Mouse (Mus musculus) midbrain, embryonic 13.5 days (tissue): Measurements from ENCODE around the gene S1pr5. TPM values are rescaled to one million over a fixed set of nuclear protein-coding genes. Genes with fewer than 3 reads are reported as not detected.
A peak's percentile ranks its signal among the peaks of the same experiment; 100 is the strongest.
"Not testable (repeated sequence)": the region's sequence is repeated elsewhere in the genome, so short reads cannot be mapped to it uniquely, and the experiment has no call there.

Source experiments
- ATAC-seq: fragments of 200-750 bp; cut with Nextera tagmentation; 2 replicates; pipeline ENCODE4 v1.8.0; 2017; ENCODE audit warnings: mild to moderate bottlenecking, moderate TSS enrichment, moderate library complexity
- H3K27ac ChIP-seq: fragments of 300-500 bp; sonication (generic); 2 replicates; pipeline ENCODE4 v1.5.1; 2015; ENCODE audit warnings: inconsistent platforms, mild to moderate bottlenecking, moderate library complexity
- H3K27me3 ChIP-seq: fragments of 300-500 bp; sonication (generic); 2 replicates; pipeline ENCODE4 v1.6.1; 2015; ENCODE audit warnings: mild to moderate bottlenecking, inconsistent platforms
- H3K36me3 ChIP-seq: fragments of 300-500 bp; sonication (generic); 2 replicates; pipeline ENCODE4 v1.6.1; 2015; ENCODE audit warnings: mild to moderate bottlenecking, inconsistent platforms
- H3K4me1 ChIP-seq: fragments of 300-500 bp; sonication (generic); replicated peaks from 2 replicates; pipeline ENCODE4 v1.6.1; 2015; ENCODE audit warnings: inconsistent platforms
- H3K4me2 ChIP-seq: fragments of 300-500 bp; sonication (generic); replicated peaks from 2 replicates; pipeline ENCODE4 v1.6.1; 2015; ENCODE audit warnings: moderate library complexity, mild to moderate bottlenecking, inconsistent platforms
- H3K4me3 ChIP-seq: fragments of 300-500 bp; sonication (generic); replicated peaks from 2 replicates; pipeline ENCODE4 v1.5.1; 2015; ENCODE audit warnings: mild to moderate bottlenecking, inconsistent platforms
- H3K9ac ChIP-seq: fragments of 300-500 bp; sonication (generic); replicated peaks from 2 replicates; pipeline ENCODE4 v1.6.1; 2015; ENCODE audit warnings: mild to moderate bottlenecking, inconsistent platforms
- H3K9me3 ChIP-seq: fragments of 300-500 bp; sonication (generic); 2 replicates; pipeline ENCODE4 v1.6.1; 2016; ENCODE audit warnings: mild to moderate bottlenecking, inconsistent platforms
- WGBS: fragments of 180-500 bp; shearing (Covaris S2); methylation state at CpG from one replicate; pipeline ENCODE4 v1.1.7; 2015; 5-methylcytosine and 5-hydroxymethylcytosine counted together
- polyA plus RNA-seq: library from polyadenylated mRNA; unstranded; fragments of >200 nt; fragmentation: Nextera tagmentation; extraction: Ambion mirVana; gene quantifications from 2 replicates; pipeline ENCODE4 v1.2.1, GENCODE M21; 2015

Gene S1pr5
- polyA plus RNA-seq, 1 experiment from 2014 or later, result 1.6 TPM

DNA sequence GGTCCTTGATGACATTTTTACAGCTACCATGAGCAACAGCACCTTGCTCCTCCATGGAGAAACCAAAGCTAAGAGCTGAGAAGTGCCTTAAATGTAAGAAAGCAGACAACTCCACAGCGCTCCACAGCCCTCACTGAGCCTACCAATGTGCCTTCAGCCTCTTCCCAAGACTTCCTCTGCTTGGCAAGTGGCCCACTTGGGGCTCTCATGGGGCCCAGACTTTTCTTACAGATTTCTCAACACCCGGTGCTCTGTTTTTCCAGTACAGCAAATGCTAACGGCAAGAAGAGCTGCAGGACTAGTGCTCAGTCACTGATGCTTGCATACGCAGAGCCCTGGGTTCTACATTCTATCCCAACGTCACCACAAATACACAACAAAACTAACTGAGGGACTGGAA is 29.5 kb upstream of the S1pr5 start:
- Histone ChIP-seq H3K4me2 (no peak overlapping the region), H3K36me3 (peaks cover 95% of the 10 kb centered on the region), H3K27me3 (no peaks in the 10 kb centered on the region), H3K4me3 (no peak overlapping the region), H3K9ac (no peak overlapping the region), H3K9me3 (no peaks in the 10 kb centered on the region), H3K4me1 (no peaks in the 10 kb centered on the region), H3K27ac (no peak overlapping the region)
- ATAC-seq, result no peak
- 97% methylated on average over 5 of the region's 5 CpGs for WGBS

DNA sequence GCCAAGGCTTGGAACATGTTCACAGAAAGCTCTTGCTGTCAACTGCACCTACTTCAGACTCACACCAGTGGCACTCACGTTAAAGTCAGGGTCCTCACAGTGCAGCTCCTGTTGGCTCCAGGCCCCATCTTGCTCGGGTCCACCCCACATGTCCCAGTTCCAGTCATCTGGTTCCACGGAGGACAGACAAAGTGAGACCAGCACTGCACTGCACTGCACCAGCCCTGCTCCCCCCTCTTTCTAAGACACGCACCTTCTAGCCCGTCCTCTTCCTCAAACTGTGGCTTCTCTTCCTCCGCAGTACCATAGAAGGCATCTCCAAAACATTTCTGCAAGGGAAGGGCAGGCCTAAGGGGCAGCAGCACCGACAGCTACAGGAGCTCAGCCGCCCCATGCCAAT is 28.1 kb upstream of the S1pr5 start:
- WGBS, result 89% methylated on average over 8 of the region's 8 CpGs
- Histone ChIP-seq H3K27me3 (no peaks in the 10 kb centered on the region), H3K9ac (no peak overlapping the region), H3K27ac (no peak overlapping the region), H3K9me3 (no peaks in the 10 kb centered on the region), H3K4me2 (no peak overlapping the region), H3K4me3 (no peak overlapping the region), H3K4me1 (no peaks in the 10 kb centered on the region), H3K36me3 (peaks cover 97% of the 10 kb centered on the region)
- ATAC-seq, result 0 out of 2 replicates have a peak, but pooled peaks have one; percentile 22

DNA sequence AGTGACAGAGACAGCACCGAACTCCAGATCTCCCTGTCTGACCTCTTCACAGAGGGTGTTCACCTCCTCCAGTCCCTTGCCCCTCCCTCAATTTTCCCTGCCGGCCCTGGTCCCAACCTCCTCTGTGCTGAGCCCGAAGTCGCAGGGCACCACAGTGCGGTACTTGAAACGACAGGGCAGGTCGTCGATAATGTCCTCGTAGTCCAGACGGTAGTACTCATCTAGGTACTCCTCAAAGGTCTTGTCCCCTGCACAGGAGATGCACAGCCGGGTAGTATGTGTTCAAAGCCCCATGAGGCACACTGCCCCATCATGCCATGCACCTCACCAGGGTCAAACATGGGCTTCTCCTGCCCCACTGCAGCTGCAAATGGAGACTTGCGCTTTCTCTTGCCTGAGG is 27.5 kb upstream of the S1pr5 start:
- no peak overlapping the region for H3K4me2 ChIP-seq
- no peak overlapping the region for H3K4me3 ChIP-seq
- H3K36me3 ChIP-seq, result peaks cover 97% of the 10 kb centered on the region
- H3K9ac ChIP-seq, result no peak overlapping the region
- no peak overlapping the region for H3K27ac ChIP-seq
- H3K4me1 ChIP-seq, result no peaks in the 10 kb centered on the region
- no peak for ATAC-seq
- no peaks in the 10 kb centered on the region for H3K9me3 ChIP-seq
- no peaks in the 10 kb centered on the region for H3K27me3 ChIP-seq
- 92% methylated on average over 12 of the region's 12 CpGs for WGBS

DNA sequence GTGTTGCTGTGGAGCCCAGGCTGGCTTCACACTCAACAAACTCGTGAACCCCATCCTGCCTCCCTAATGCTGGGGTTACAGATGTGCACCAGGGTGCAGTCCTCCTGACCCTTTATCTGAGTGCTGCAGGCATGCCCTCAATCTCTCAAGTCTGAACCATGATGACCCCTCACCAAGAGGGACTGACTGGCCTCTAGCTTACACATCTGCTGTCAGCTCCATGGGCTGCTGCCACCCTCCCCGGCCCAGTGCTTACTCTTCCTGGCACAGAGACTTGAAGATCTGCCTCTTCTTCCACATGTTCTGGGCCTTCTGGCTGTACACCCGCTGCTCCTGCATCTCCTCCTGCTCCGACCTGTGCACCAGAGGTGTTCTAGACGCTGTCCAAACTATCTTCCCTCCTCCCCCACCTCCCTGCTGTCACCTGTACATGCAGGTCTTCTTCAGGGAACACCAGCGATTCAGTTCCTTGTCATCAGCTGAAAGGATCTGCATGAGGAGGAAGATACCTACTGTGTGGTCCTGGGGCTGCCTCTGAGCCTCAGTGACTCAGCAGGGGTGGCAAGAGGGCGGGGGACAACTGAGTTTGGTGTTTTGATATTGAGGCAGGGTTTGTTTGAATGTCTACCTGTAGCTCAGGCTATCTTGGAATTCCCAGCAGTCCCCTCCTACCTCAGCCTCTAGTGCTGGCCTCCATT is 26.9 kb upstream of the S1pr5 start:
- Histone ChIP-seq H3K4me3 (no peak overlapping the region), H3K4me2 (no peak overlapping the region), H3K36me3 (peaks cover 98% of the 10 kb centered on the region), H3K27ac (no peak overlapping the region), H3K4me1 (no peaks in the 10 kb centered on the region), H3K27me3 (no peaks in the 10 kb centered on the region), H3K9ac (no peak overlapping the region), H3K9me3 (no peaks in the 10 kb centered on the region)
- ATAC-seq, result no peak
- WGBS, result 92% methylated on average over 7 of the region's 7 CpGs

DNA sequence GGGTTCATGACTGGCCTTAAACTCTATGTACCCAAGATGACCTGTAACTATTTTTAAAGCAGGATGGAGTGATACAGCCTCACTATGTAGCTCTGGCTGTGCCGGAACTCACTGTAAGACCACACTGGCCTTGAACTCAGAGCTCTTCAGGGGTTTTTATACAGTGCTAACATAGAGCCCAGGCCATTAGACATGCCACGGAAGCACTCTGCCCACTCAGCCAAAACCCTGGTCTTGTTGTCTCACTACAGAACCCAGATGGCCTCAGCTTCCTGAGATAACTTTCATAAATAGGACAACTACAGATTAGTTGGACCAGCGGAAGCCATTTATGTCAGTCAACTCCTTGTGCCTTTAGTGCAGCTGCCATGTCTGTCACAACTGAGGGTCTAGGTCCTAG is 26.1 kb upstream of the S1pr5 start:
- Histone ChIP-seq H3K36me3 (peaks cover 98% of the 10 kb centered on the region), H3K4me1 (no peaks in the 10 kb centered on the region), H3K27me3 (no peaks in the 10 kb centered on the region), H3K4me2 (no peak overlapping the region), H3K9me3 (no peaks in the 10 kb centered on the region), H3K4me3 (no peak overlapping the region), H3K9ac (no peak overlapping the region), H3K27ac (no peak overlapping the region)
- 97% methylated on average over 3 of the region's 3 CpGs for WGBS
- no peak for ATAC-seq

DNA sequence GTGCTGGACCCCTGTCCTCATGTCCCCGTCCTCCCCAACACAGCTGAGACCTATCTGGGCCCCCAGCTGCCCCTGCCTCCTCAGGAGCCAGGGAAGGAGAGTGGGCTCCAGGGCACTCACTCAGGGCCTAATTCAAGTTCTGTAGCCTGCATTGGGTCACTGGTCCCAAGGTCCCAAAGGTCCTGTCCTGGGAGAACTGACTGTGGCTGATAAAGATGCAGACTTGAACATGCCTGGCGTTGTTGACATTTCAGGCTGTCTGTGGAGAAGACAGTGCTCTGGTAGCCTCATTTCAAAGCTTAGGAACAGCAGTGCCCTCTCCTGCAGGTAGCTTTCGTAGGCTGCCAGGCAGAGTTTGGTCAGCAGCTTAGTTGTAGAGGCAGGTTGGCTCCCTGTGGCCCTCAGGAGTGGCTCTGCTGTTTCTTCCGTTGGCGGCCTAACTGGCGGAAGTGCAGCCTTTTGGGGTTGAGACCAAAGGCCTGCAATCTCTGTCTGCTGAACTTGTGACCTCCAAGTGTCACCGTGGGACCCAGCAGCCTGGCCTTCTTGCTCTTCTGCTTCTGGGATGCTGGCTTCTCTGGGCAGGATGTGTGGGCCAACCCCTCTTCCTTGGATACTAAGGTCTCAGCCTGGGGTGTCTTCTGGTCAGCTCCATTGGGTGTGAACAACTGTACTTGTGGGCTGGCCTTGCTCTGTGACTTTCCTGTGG is 25.4 kb upstream of the S1pr5 start:
- no peak for ATAC-seq
- 84% methylated on average over 7 of the region's 7 CpGs for WGBS
- no peaks in the 10 kb centered on the region for H3K27me3 ChIP-seq
- no peak overlapping the region for H3K4me3 ChIP-seq
- H3K9me3 ChIP-seq, result no peaks in the 10 kb centered on the region
- peaks cover 98% of the 10 kb centered on the region for H3K36me3 ChIP-seq
- H3K4me1 ChIP-seq, result no peaks in the 10 kb centered on the region
- no peak overlapping the region for H3K9ac ChIP-seq
- no peak overlapping the region for H3K27ac ChIP-seq
- no peak overlapping the region for H3K4me2 ChIP-seq

DNA sequence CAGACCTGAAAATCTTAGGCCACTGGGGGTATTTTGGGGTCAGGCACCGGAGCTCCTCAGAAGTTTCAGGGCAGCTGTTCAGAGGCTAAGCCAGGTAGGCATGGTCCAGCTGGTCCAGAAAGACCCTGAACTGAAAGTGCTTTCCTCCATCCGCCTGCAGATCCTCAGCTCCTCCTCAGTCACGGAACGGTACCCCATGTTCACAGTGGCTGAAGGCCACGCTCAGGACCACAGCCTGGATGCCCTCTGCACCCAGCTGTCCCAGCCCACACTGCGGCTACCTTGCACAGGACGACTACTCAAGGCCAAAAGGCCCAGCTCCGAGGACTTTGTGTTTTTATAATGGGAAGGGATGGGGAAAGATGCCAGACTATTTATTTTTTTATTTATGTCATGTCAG is 24.9 kb upstream of the S1pr5 start:
- H3K27me3 ChIP-seq, result no peaks in the 10 kb centered on the region

DNA sequence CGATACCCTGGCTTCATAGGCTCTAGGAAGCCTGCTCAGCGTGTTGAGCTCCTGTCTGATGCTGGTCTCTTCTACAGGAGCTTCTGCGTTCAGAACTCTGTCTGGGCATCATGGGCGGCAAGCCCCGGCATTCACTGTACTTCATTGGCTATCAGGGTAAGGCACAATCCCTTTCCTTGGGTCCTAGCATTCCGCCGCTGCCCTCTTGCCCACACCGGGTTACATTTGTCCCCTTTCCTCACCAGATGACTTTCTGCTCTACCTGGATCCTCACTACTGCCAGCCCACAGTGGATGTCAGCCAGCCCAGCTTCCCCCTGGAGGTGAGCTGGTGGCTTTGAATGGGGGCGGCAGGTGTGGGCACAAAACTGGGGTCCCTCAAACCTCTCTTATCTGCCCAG is 24.1 kb upstream of the S1pr5 start:
- no peak overlapping the region for H3K9ac ChIP-seq
- no peaks in the 10 kb centered on the region for H3K4me1 ChIP-seq
- 96% methylated on average over 9 of the region's 9 CpGs for WGBS
- H3K4me3 ChIP-seq, result no peak overlapping the region
- H3K36me3 ChIP-seq, result peaks cover 97% of the 10 kb centered on the region
- H3K27ac ChIP-seq, result no peak overlapping the region
- H3K4me2 ChIP-seq, result no peak overlapping the region
- no peak for ATAC-seq
- H3K27me3 ChIP-seq, result no peaks in the 10 kb centered on the region
- H3K9me3 ChIP-seq, result no peaks in the 10 kb centered on the region

More for the DNA sequence above, 24.9 kb upstream of the S1pr5 start:
- Histone ChIP-seq H3K36me3 (peaks cover 100% of the 10 kb centered on the region), H3K4me1 (no peaks in the 10 kb centered on the region), H3K9me3 (no peaks in the 10 kb centered on the region), H3K9ac (no peak overlapping the region), H3K27ac (no peak overlapping the region), H3K4me3 (no peak overlapping the region), H3K4me2 (no peak overlapping the region)
- WGBS, result 85% methylated on average over 8 of the region's 8 CpGs
- no peak for ATAC-seq

DNA sequence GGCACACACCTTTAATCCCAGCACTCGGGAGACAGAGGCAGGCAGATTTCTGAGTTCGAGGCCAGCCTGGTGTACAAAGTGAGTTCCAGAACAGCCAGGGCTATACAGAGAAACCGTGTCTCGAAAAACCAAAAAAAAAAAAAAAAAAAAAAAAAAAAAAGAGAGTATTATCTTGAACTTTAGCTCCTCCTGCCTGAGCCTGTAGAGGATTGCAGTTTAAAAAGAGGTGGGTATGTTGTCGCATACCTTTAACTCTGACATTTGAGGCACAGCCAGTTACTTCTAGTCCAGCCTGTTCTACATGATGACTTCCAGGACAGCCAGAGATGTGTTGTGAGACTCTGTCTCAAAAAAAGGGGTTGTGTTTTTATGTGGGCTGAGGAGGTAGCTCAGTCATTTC is 21.3 kb upstream of the S1pr5 start:
- not testable (repeated sequence) for H3K4me3 ChIP-seq, H3K4me2 ChIP-seq, H3K27ac ChIP-seq, H3K9me3 ChIP-seq, H3K9ac ChIP-seq, H3K27me3 ChIP-seq, ATAC-seq
- WGBS, result 89% methylated on average over 5 of the region's 5 CpGs
- Histone ChIP-seq H3K4me1 (peaks cover 21% of the 10 kb centered on the region), H3K36me3 (peaks cover 76% of the 10 kb centered on the region)

DNA sequence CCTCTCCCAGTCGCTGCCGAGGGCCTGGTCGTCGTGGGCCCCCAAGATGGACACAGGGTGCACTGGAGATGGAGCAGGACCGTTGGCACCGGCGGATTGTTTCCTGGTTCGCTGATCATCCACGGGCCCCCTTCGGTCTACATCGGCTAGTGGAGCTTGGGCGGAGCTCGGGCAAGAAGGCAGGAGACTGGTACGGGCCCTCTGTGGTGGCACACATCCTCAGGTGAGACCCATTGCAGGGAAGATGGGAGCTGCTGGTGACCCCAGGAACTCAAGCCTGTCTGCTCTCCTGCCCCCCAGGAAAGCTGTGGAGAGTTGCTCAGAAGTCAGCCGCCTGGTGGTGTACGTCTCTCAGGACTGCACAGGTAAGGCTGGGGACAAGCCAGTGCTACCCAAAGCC is 20.1 kb upstream of the S1pr5 start:
- peaks cover 25% of the 10 kb centered on the region for H3K4me1 ChIP-seq
- no peak overlapping the region for H3K4me3 ChIP-seq
- H3K27ac ChIP-seq, result no peak overlapping the region
- ATAC-seq, result no peak
- 93% methylated on average over 16 of the region's 16 CpGs for WGBS
- peaks cover 63% of the 10 kb centered on the region for H3K36me3 ChIP-seq
- no peak overlapping the region for H3K4me2 ChIP-seq
- no peaks in the 10 kb centered on the region for H3K9me3 ChIP-seq
- no peak overlapping the region for H3K9ac ChIP-seq
- H3K27me3 ChIP-seq, result no peaks in the 10 kb centered on the region

DNA sequence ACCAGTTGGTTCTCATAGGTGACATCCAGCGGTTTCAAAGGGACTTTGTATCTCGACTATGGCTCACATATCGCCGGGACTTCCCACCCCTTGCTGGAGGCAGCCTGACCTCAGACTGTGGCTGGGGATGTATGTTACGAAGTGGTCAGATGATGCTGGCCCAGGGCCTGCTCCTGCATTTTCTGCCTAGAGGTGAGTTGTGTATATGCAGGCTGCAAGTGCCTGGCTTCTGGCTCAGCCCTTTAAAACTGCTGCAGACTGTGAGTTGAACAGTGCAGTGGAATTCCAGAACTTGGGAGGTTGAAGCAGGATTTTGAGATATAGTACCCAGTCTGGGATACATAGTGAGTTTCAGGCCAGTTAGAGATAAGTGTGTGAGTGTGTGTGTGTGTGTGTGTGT is 18.6 kb upstream of the S1pr5 start:
- Histone ChIP-seq H3K4me1 (peaks cover 25% of the 10 kb centered on the region), H3K4me2 (peak overlapping the region; percentile 93), H3K9me3 (no peaks in the 10 kb centered on the region), H3K27ac (no peak overlapping the region), H3K36me3 (peaks cover 49% of the 10 kb centered on the region), H3K27me3 (no peaks in the 10 kb centered on the region), H3K9ac (no peak overlapping the region; the same call in 1 of the 2 replicates), H3K4me3 (0 out of 2 replicates have a peak overlapping the region, but pooled peaks have one; percentile 0)
- ATAC-seq, result no peak
- 89% methylated on average over 5 of the region's 5 CpGs for WGBS

DNA sequence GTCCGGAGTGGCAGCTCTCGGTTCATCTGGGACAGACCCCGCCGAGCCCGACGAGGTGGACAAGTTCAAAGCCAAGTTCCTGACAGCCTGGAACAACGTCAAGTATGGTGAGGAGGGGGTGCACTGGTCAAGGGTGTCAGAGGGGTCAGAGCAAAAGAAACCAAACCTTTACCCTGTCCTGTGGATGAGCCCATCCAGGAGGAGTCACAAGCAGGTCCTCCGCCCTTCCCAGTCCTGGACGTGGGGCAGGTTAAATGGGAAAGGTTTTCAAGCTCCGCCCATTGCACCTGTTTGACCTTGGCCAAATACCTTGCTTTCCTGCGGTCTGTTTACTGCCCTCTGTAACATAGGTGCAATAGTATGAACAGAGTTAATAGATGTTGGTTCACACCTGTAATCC is 17.4 kb upstream of the S1pr5 start:
- Histone ChIP-seq H3K36me3 (peaks cover 36% of the 10 kb centered on the region), H3K4me2 (peak overlapping the region; percentile 93), H3K9me3 (no peaks in the 10 kb centered on the region), H3K4me3 (peak overlapping the region; percentile 72), H3K4me1 (peaks cover 25% of the 10 kb centered on the region), H3K27me3 (no peaks in the 10 kb centered on the region), H3K27ac (0 out of 2 replicates have a peak overlapping the region, but pooled peaks have one; percentile 67), H3K9ac (peak overlapping the region; percentile 82)
- 7% methylated on average over 11 of the region's 11 CpGs for WGBS
- no peak; the same call in none of the 2 replicates for ATAC-seq
